Mouse (Mus musculus) adrenal gland, postnatal 10 days (tissue): Measurements from ENCODE around the gene N4bp2l2. TPM values are rescaled to one million over a fixed set of nuclear protein-coding genes. Genes with fewer than 3 reads are reported as not detected.

Source experiments
- DNase-seq: peaks from one replicate; pipeline ENCODE4 v3.0.0; 2021; ENCODE audit warnings: mixed read lengths
- total RNA-seq, 2 experiments: library from RNA; stranded (reverse); gene quantifications; 2 replicates each; pipeline ENCODE4 v1.2.3; 2021

Gene N4bp2l2
- total RNA-seq, 2 experiments from 2014 or later = 72.4 to 81.4 TPM

- no peak for DNase-seq
These were observed 68.9 kb downstream of the N4bp2l2 start, which contains the start of gene N4bp2l1 for GRCm38 (mm10) chr5:150597088-150597487. Gene N4bp2l1, minus strand, starts transcription at chr5:150597188.

- DNase-seq = no peak
These were observed 70.5 kb downstream of the N4bp2l2 start for GRCm38 (mm10) chr5:150595366-150596016.

GRCm38 (mm10) chr5:150594649-150595339, 71.2 kb downstream of the N4bp2l2 start:
- no peak for DNase-seq

GRCm38 (mm10) chr5:150593756-150594648, 72.0 kb downstream of the N4bp2l2 start:
- peak; percentile 81 for DNase-seq

GRCm38 (mm10) chr5:150592904-150593755, 72.9 kb downstream of the N4bp2l2 start:
- DNase-seq = peak; percentile 64

GRCm38 (mm10) chr5:150592186-150592903, 73.6 kb downstream of the N4bp2l2 start:
- DNase-seq = no peak

- no peak for DNase-seq
These were observed 76.0 kb downstream of the N4bp2l2 start for GRCm38 (mm10) chr5:150589945-150590344.

- no peak for DNase-seq
These were observed 81.7 kb downstream of the N4bp2l2 start for GRCm38 (mm10) chr5:150584337-150584729.

- peak; percentile 76 for DNase-seq
These were observed 82.2 kb downstream of the N4bp2l2 start for GRCm38 (mm10) chr5:150583622-150584336.

- no peak for DNase-seq
These were observed 82.8 kb downstream of the N4bp2l2 start for GRCm38 (mm10) chr5:150583181-150583580.

GRCm38 (mm10) chr5:150581180-150581579, 84.8 kb downstream of the N4bp2l2 start:
- DNase-seq = no peak

- DNase-seq = no peak
These were observed 87.3 kb downstream of the N4bp2l2 start for GRCm38 (mm10) chr5:150578613-150579171.

- no peak for DNase-seq
These were observed 89.2 kb downstream of the N4bp2l2 start for GRCm38 (mm10) chr5:150576832-150577231.

- no peak for DNase-seq
These were observed 91.1 kb downstream of the N4bp2l2 start for GRCm38 (mm10) chr5:150574885-150575284.

GRCm38 (mm10) chr5:150574403-150574802, 91.6 kb downstream of the N4bp2l2 start:
- no peak for DNase-seq

GRCm38 (mm10) chr5:150570496-150571219, 95.3 kb downstream of the N4bp2l2 start:
- DNase-seq = no peak

GRCm38 (mm10) chr5:150566971-150567370, 99.0 kb downstream of the N4bp2l2 start:
- DNase-seq = no peak

GRCm38 (mm10) chr5:150566226-150566625, 99.8 kb downstream of the N4bp2l2 start:
- DNase-seq = no peak

GRCm38 (mm10) chr5:150564426-150564825, 101.6 kb downstream of the N4bp2l2 start:
- DNase-seq = no peak
